Mouse (Mus musculus) embryonic facial prominence, embryonic 15.5 days (tissue): ENCODE measurements at regions not wholly inside any gene's neighbourhood (a gene's known extent, or its start where the extent isn't known, plus 50 kb on each side); places are given as distances from the start of the nearest gene placed in this dataset.

Source experiments
- ATAC-seq: fragments of 200-750 bp; cut with Nextera tagmentation; 2 replicates; pipeline ENCODE4 v1.8.0; 2017; ENCODE audit warnings: low read depth, moderate TSS enrichment; ENCODE audit not compliant: insufficient number of reproducible peaks, low FRiP score, low TSS enrichment
- H3K27ac ChIP-seq: fragments of 300-500 bp; sonication (generic); replicated peaks from 2 replicates; pipeline ENCODE4 v1.5.1; 2015; ENCODE audit warnings: mild to moderate bottlenecking, inconsistent platforms
- H3K27me3 ChIP-seq: fragments of 300-500 bp; sonication (generic); 2 replicates; pipeline ENCODE4 v1.6.1; 2015; ENCODE audit warnings: inconsistent platforms
- H3K36me3 ChIP-seq: fragments of 300-500 bp; sonication (generic); 2 replicates; pipeline ENCODE4 v1.6.1; 2015; ENCODE audit warnings: mild to moderate bottlenecking, inconsistent platforms
- H3K4me1 ChIP-seq: fragments of 300-500 bp; sonication (generic); 2 replicates; pipeline ENCODE4 v1.6.1; 2015; ENCODE audit warnings: inconsistent platforms
- H3K4me2 ChIP-seq: fragments of 300-500 bp; sonication (generic); replicated peaks from 2 replicates; pipeline ENCODE4 v1.6.1; 2015; ENCODE audit warnings: mild to moderate bottlenecking, inconsistent platforms
- H3K4me3 ChIP-seq: fragments of 300-500 bp; sonication (generic); replicated peaks from 2 replicates; pipeline ENCODE4 v1.5.1; 2015; ENCODE audit warnings: mild to moderate bottlenecking, inconsistent platforms
- H3K9ac ChIP-seq: fragments of 300-500 bp; sonication (generic); 2 replicates; pipeline ENCODE4 v1.6.1; 2015; ENCODE audit warnings: inconsistent platforms
- H3K9me3 ChIP-seq: fragments of 300-500 bp; sonication (generic); replicated peaks from 2 replicates; pipeline ENCODE4 v1.6.1; 2016; ENCODE audit warnings: inconsistent platforms
- WGBS: fragments of 180-500 bp; shearing (Covaris S2); methylation state at CpG from one replicate; pipeline ENCODE4 v1.1.7; 2015; 5-methylcytosine and 5-hydroxymethylcytosine counted together

DNA sequence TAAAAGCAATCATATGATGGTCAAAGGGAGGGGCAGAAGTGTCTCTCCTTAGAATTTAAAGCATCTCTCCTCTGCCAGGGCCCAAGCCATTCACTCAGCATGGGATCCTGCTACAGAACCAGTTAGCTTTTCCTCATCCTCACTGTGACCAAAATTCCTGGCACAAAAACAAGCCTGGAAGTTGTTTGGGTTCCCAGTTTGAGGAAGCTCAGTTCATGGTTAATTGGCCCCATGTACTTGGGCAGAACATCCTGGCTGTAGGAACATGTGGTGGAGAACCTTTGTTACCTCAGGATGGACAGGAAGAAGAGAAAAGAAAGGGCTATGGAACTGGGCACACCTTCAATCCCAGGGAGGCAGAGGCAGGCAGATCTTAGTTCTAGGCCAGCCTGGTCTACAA, 52.4 kb upstream of the Mfge8 start:
- H3K27ac ChIP-seq = no peak overlapping the region
- no peak for ATAC-seq

DNA sequence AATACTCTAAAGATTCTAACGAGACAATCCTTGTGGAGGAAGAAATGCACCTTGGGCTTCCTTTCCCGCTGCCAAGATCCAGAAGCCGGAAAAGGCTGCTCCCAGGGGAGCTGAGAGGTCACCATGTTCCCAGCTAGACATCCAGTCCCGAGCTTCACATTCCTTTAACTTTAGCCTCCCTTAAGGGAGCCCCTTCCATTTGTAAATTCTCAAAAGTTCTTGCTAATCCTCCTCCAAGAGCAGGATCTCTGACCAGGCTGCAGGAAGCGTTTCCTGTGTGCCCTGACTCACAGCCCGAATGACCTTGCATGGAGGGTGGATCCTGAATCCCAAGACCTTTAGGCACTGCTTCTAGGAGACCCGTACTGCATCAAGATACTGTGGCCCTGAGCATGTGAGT, 53.5 kb upstream of the Mfge8 start:
- no peaks in the 10 kb centered on the region for H3K9me3 ChIP-seq
- no peak for ATAC-seq
- no peaks in the 10 kb centered on the region for H3K36me3 ChIP-seq
- H3K4me1 ChIP-seq = no peaks in the 10 kb centered on the region
- H3K4me2 ChIP-seq = no peak overlapping the region
- H3K4me3 ChIP-seq = no peak overlapping the region
- no peak overlapping the region for H3K27ac ChIP-seq
- no peak overlapping the region for H3K9ac ChIP-seq
- no peaks in the 10 kb centered on the region for H3K27me3 ChIP-seq
- 51% methylated on average over 7 of the region's 7 CpGs for WGBS

More for the DNA sequence above, 52.4 kb upstream of the Mfge8 start:
- no peaks in the 10 kb centered on the region for H3K9me3 ChIP-seq
- no peaks in the 10 kb centered on the region for H3K4me1 ChIP-seq
- no peaks in the 10 kb centered on the region for H3K36me3 ChIP-seq
- no peak overlapping the region for H3K4me3 ChIP-seq
- H3K9ac ChIP-seq = no peak overlapping the region
- no peak overlapping the region for H3K4me2 ChIP-seq
- no peaks in the 10 kb centered on the region for H3K27me3 ChIP-seq

DNA sequence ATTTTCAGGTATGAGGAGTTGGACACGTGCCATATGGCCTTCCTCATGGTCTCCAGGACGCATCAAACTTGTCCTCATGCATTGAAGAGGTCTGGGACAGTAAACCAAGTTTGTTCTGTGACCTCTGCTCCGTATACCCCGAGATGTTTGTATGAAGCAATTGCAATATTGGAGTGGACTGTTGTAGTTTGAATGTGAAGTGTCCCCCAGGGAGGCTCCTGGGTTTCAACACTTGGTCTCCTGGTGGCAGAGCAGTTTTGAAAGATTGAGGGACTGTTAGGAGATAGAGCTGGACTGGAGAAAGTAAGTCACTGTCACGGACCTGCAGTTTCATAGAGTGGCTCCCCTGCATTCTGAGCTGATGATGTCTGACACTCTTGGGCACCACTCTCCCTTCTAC, 54.6 kb upstream of the Mfge8 start:
- H3K27ac ChIP-seq = no peak overlapping the region
- WGBS = 84% methylated on average over 5 of the region's 5 CpGs
- no peaks in the 10 kb centered on the region for H3K27me3 ChIP-seq
- no peak overlapping the region for H3K4me2 ChIP-seq
- no peaks in the 10 kb centered on the region for H3K4me1 ChIP-seq
- no peaks in the 10 kb centered on the region for H3K9me3 ChIP-seq
- no peaks in the 10 kb centered on the region for H3K36me3 ChIP-seq
- no peak overlapping the region for H3K4me3 ChIP-seq
- ATAC-seq = no peak
- no peak overlapping the region for H3K9ac ChIP-seq

DNA sequence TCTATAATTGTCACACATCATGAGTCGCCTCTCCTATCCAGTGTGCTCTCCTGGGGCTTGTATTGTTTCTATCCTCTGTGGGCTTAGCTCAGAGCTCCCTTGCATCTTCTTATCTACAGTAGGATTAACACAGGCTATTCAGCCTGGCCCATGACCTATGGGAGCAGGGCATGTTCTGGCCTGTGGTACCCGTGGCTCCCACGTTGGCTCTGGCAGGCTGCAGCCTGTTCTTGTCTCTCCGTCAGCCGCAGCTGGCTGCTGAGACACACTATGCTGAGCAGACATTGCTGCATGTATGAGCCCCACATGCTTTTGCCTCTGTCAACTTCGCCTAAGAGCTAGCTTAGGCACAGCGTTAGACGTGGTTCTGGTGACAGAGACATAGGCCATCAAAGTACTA, 58.3 kb upstream of the Mfge8 start:
- H3K4me1 ChIP-seq = peaks cover 8% of the 10 kb centered on the region
- no peak overlapping the region for H3K4me3 ChIP-seq
- H3K9ac ChIP-seq = no peak overlapping the region
- 46% methylated on average over 8 of the region's 8 CpGs for WGBS
- no peaks in the 10 kb centered on the region for H3K36me3 ChIP-seq
- no peaks in the 10 kb centered on the region for H3K27me3 ChIP-seq
- no peaks in the 10 kb centered on the region for H3K9me3 ChIP-seq
- no peak overlapping the region for H3K27ac ChIP-seq
- H3K4me2 ChIP-seq = no peak overlapping the region
- no peak for ATAC-seq

DNA sequence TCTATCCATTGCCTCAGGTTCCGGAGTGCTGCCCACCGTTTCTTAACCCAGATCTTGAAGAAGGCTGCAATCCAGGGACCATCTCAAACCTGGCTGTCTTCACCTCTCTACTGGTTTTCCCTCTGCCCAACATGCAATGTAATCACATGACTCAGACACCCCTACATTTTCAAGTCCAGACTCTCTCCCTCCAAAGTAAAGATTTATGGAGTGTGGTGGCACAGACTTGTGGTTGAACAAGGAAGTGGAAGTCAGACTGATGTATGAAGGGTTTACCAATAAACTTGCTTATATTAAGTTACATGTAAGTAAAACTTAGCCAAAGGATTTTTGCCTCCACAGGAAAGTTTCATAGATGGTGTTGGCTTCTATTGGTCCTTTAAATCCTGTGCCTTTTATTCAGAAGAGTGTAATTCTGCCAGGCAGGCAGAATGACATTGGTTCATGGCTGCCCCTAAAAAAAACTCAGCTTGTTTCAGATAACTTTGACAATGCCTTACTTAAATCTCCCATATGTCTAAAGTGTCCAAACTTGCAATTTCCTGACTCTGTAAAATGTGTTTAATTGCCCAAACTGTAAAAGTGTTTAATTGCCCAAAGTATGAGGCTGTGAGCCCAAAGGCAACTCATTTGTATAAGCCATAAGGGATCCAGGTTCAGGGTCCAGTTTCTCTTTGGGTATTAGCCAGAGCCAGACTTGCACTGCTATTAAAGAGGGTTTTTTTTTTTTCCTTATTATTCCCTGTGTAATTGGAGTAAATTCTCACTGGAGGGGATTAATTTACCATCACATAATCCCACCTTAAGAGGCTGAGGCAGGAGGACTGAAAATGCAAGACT, 61.7 kb upstream of the Mfge8 start:
- Histone ChIP-seq H3K9me3 (no peaks in the 10 kb centered on the region), H3K4me3 (no peak overlapping the region), H3K4me1 (peaks cover 8% of the 10 kb centered on the region), H3K9ac (no peak overlapping the region), H3K4me2 (no peak overlapping the region), H3K27ac (no peak overlapping the region), H3K36me3 (no peaks in the 10 kb centered on the region), H3K27me3 (no peaks in the 10 kb centered on the region)
- no peak; the same call in 1 of the 2 replicates for ATAC-seq
- 89% methylated on average over 2 of the region's 2 CpGs for WGBS

DNA sequence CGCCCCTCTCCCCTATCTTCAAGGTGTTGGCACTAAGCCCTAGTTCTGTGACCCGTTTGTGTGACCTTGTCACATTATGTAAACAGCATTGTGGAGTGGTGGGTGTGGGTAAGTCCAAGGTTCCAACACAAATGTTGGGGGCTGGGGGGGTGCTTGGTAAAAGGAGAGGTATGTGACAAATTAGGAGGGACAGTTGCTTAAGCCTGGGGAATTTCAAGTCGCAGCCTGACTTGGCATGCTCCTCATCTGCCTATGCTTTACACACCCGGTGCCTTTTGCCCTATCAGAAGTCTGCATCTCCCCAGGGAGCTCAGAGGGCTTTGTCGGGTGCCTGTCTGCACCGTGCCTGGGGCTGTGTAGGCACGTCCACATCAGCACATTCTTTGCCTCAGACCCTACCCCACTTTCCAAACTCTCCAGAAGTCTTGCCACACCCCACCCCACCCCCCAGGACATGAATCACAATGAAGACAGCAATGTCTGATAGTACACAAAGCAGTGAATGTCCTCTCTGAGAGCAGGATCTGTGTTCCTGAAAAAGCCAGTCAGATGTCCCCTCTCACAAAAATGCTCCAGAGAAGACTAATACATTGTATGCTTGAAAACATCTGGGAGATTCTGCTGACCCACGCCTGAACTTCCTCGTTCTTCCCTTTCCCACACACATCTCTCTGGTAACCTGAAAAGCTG, 61.6 kb upstream of the Abhd2 start:
- H3K4me2 ChIP-seq = no peak overlapping the region
- no peaks in the 10 kb centered on the region for H3K9me3 ChIP-seq
- H3K4me3 ChIP-seq = no peak overlapping the region
- no peaks in the 10 kb centered on the region for H3K27me3 ChIP-seq
- 11% methylated on average over 9 of the region's 9 CpGs for whole genome bisulfite sequencing
- H3K27ac ChIP-seq = no peak overlapping the region
- peaks cover 8% of the 10 kb centered on the region for H3K4me1 ChIP-seq
- peak; percentile 71 for ATAC-seq
- H3K9ac ChIP-seq = no peak overlapping the region
- no peaks in the 10 kb centered on the region for H3K36me3 ChIP-seq

DNA sequence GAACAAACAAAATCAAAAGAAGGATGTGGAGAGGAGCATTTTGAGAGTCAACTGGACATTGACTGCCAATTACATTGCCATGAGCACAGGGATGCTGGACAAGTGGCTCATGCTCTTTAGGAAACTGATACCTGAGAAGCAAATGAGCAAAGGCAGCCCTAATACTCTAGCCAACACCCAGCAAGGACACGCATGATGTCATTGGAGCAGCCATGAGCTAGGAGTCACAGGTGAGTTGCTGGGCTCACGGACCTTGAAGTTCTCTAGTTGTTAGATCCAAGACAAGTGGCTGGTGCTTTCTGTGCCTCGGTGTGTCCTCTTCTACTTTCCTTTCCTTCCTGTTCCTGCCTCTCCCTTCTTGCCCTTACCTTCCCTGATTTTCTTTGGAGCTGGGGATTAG, 60.8 kb upstream of the Abhd2 start:
- Histone ChIP-seq H3K27ac (no peak overlapping the region), H3K9ac (no peak overlapping the region), H3K4me3 (no peak overlapping the region), H3K27me3 (no peaks in the 10 kb centered on the region), H3K4me1 (peaks cover 8% of the 10 kb centered on the region), H3K36me3 (no peaks in the 10 kb centered on the region), H3K9me3 (no peaks in the 10 kb centered on the region), H3K4me2 (no peak overlapping the region)
- no peak for ATAC-seq
- WGBS = 83% methylated on average over 3 of the region's 3 CpGs

DNA sequence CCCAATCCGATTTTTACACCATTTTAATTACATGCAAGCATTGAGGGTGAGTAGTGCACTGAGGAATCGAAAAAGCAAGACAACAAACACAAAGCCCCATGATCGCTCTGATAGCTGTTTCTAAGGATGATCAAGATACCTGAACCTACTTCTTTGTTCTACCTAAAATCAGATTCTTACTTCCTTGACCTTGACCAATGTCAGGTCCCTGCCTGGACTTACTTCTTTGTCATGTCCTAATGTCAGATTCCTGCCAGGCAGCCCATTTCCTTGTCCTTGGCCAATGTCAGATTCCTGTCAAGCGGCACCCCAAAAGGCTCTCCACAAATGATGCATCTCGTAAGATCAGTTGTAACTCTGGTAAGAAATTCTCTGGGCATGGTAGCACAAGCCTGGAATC, 58.0 kb upstream of the Abhd2 start:
- WGBS = 86% methylated on average over 5 of the region's 5 CpGs
- ATAC-seq = no peak
- Histone ChIP-seq H3K9ac (no peak overlapping the region), H3K4me1 (peaks cover 8% of the 10 kb centered on the region), H3K4me3 (no peak overlapping the region), H3K27me3 (no peaks in the 10 kb centered on the region), H3K36me3 (no peaks in the 10 kb centered on the region), H3K9me3 (no peaks in the 10 kb centered on the region), H3K27ac (no peak overlapping the region), H3K4me2 (no peak overlapping the region)

DNA sequence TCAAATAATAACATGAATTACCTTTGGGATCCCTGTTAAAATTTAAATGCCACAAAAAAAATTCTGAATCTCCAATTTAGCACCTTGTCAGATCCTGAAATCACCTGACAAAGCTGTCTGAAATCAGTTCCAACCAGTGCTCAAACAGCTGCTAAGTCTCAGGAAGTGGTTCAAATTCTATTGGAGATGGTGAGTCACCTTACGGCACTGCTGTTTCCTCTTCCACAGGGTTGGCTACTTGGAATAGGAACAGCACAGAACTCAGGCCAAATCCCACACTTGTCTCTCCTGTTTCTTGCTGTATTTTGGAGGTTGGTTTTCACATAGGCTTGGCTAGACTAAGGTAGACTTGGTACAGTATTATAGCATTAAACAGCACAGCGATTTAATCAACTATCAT, 55.8 kb upstream of the Abhd2 start:
- Histone ChIP-seq H3K4me1 (no peaks in the 10 kb centered on the region), H3K27ac (no peak overlapping the region), H3K9me3 (no peaks in the 10 kb centered on the region), H3K4me3 (no peak overlapping the region), H3K9ac (no peak overlapping the region), H3K27me3 (no peaks in the 10 kb centered on the region), H3K36me3 (no peaks in the 10 kb centered on the region), H3K4me2 (no peak overlapping the region)
- ATAC-seq = no peak
- WGBS = 88% methylated on average over 2 of the region's 2 CpGs

DNA sequence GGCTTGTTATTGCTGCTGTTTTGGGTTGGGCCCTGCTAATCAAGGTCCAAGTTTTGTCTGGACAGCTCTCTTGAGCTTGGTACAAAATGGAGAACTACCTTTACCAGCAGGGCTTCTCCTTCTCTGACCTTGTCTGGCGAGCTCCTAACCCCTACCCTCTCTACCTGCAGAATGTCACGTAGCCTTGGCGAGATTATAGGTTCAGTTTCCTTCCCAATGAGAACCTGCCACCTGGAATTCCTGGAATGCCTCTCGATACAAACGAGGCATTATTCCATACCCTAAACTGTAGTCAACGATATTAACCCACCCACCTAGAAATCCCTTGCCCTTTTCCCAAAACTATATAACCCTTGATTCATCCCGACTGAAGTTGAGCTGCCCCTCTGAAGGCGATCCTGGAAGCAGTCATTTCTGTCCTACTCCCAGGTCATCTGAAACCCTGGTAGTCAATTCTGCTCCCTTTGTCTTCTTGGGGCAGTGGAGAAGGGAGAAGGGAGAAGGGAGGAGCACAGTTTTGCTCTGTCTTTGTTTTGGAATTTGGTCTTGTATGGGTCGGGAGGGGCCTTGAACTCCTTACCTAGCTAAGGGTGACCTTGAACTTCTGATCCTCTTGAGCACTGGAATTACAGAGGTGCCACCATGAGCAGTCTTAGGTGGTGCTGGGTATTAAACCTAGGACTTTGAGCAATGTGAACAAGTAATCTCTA, 50.2 kb upstream of the Abhd2 start:
- H3K27me3 ChIP-seq = no peaks in the 10 kb centered on the region
- no peaks in the 10 kb centered on the region for H3K4me1 ChIP-seq
- no peak overlapping the region for H3K4me2 ChIP-seq
- H3K4me3 ChIP-seq = no peak overlapping the region
- no peaks in the 10 kb centered on the region for H3K36me3 ChIP-seq
- 79% methylated on average over 9 of the region's 9 CpGs for WGBS
- H3K27ac ChIP-seq = no peak overlapping the region
- no peak for ATAC-seq
- no peak overlapping the region for H3K9ac ChIP-seq
- no peaks in the 10 kb centered on the region for H3K9me3 ChIP-seq
